Mouse (Mus musculus): ENCODE results near the gene Cd248.
A peak's percentile ranks its signal among the peaks of the same experiment; 100 is the strongest.

The Cd248 gene

DNA sequence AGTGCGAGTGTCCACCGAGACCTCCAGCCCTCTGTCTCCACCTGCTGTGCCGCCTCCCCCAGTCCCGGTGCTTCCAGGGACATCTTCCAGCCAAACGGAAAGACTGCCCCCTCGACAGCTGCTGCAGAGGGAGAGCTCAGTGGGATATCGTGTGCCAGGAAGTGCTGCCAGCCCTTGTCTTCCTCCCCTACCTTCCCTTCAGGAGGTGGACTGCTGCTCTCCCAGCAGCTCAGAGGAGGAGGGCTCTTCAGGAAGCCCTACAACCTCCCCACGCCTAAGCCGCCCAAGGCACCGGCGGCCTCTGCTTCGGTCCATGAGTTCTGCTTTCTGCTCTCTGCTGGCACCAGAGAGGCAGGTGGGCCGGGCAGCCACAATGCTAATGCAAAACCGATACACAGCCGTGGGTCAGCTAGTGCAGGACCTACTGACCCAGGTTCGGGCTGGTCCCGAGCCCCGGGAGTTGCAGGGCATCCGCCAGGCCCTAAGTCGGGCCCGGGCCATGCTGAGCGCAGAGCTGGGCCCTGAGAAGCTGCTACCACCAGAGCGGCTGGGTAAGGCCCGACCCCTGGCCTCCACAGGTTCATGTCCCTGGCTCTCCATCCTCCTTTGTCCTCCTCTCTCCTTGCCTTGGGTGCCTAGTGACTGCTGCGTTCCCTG lies 15.6 kb upstream of the Cd248 start:
- DNase-seq, result no peak

DNA sequence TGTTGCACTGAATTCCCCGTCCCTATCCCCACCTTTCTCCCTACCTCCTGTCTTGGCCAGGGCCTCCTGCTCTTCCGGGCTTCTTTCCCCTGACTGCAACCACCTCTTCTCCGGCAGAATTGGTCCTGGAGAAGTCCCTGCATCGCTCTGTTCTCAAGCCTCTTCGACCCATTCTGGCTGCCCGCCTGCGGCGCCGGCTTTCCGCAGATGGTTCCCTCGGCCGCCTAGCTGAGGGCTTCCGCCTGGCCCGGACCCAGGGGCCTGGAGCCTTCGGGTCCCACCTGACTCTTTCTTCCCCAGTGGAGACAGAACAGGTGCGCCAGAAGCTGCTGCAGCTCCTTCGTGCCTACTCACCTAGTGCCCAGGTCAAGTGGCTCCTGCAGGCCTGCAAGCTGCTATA lies 15.0 kb upstream of the Cd248 start:
- no peak for DNase-seq

DNA sequence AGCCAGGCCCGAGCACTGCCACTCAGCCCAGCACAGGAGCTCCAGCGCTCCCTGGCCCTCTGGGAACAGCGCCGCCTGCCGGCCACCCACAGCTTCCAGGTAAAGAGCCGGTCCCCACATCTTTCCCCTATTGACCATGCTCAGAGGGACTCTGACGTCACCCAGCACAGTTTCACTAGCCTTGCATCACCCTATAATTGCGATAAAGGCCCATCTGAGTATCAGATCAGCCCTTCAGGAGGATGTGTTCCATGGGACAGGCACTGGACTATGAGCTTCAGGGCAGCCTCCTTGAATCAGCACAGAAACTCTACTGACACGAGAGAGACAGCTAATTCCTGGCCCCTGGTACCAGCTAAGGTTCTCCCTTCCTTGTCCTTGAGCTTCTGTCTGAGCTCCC lies 14.0 kb upstream of the Cd248 start:
- DNase-seq, result peak; percentile 47

DNA sequence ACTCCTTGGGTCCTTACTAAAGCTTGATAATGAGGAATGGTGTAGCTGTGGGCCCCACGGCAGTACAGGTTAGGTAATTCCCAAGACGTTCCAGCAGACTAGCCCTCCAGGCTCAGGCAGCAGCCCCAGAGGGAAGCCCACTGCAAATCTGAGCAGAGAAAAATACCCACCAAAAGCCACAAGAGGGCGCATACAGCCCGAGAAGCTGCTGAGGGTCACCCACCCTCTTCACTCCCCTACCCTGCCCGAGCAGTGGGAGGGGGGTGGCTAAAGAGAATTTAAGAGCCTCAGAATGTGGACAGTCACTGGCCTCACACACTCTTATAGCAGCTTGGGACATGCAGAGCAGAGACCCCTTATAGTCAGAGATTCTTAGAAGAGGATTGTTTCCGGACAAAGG lies 11.6 kb upstream of the Cd248 start:
- DNase-seq, result peak; percentile 34

DNA sequence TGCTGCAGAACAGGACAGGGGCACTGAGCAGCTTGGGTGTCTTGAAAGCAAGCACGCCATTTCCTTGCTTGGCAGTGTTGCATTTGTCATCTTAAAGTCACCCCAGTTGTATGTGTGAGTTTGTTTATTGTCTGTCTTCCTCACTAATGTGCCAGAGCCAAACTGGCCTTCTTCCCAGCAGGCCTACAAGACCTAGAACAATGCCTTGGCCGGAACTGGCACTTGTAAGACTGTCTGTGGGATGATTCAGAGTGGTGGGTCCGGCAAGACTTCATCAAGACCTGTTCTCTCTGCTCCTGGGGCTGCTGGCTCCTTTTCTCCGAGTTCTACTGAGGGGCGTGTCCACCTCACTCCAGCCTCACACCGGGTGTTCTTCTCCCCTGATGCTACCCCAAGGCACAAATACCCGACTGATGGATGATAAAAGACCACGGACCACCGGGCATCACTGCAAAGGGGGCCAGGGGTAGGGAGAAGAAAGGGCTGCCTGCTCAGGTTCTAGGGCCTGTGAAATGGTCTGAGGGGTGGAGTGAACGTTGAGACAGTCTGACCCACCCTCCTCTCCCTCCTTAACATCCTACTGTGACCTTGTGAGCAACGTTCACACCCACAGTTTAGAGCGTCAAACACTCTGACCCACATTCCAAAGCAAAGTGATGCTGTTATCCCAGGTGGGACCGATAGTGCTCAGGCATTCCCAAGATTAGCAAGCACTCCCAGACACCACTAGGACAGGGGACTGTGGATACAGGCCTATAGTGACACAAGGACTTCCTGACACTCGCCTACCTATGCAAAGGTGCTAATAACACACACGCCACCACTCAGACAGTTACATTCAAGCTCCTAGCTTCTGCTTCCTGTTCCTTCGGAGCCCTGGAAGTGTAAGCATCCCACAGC lies 9.8 kb upstream of the Cd248 start:
- DNase-seq, result no peak

DNA sequence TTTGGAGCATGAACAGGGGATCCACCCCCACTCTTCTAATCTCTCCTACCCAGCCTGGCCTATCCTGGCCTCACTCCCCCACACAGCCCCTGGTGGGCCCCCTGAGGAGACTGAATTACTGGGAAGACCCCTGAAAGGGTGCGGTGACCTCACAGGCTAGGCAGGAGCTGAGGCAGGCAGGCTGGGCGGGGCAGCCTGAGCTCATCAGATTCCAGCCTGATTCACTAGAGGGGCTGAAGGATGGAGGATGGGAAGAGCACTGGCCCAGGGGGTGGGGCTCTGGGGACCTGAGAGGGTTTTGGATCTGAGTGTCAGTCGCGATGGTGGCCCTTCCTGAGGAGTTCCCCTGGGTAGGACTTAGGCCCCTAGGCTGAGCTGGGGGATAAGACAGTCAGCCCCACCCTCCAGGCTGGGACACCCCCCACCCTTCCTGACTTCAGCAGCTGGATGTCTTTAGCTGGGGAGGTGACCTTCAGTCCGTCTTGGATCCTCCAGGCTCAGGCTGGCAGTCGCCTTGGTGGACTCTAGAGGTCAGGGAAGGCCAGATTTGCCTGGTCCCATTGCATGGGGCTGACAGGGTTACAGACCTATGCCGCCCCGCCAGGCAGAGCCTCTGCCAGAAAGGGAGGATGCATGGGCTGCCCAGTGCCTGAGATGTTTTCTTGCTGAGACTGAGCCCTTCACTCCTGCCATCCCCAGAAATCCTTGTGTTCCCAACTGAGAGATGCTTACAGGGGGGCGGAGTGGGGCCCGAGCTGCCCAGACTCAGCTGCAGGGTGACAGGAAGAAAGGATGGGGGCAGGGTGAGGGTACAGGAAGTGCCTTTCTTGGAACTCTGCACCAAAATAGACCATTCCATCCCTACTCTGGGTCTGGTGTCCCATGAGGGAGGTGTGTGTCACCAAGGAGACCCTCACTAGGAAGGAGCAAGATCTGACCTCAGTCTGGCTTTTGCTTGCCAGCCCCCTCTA lies 8.8 kb upstream of the Cd248 start:
- no peak for DNase-seq

DNA sequence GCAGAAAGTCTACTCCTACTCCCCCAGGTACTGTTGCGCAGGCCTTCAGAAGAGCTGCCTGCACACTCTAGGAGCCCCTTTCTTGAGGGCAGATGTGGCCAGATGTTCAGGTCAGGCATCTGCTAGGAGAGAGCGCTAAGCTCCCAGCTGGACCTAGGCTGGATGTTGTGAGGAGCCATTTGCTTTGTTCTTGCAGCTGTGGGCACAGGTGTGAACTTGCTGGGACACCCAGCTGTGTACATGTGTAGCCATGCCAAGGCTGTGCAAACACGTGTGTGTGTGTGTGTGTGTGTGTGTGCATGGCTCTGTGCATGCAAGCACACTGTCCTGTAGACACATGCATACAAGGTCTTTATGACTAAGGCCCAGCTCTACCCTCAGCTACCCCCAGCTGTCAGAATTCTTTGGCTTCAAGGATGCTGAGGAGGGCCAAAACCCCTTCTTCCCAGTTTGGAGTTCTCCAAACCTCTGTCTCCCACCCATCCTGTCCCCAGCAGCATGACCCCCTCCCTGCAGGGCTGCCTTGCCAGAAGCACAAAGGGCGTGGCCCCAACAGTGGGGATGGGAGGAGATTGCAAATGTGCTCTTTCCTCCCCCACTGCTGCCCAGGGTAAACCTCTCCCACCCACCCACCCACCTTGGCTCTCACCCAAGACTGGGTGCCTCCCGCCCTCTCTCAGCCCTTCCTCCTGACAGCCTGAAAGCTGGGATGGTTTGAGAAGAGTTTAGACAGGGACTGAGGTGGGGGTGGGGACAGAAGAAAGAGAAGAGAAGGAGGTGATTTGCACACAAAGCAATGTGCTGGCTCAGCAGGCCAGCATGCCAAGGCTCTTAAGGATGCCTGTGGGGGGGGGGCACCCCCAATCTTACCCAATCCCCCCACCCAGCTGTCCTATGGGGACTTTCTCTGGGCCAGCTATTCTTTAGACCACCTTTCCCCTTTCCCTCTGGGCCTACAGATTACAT lies 7.2 kb upstream of the Cd248 start:
- no peak for DNase-seq

DNA sequence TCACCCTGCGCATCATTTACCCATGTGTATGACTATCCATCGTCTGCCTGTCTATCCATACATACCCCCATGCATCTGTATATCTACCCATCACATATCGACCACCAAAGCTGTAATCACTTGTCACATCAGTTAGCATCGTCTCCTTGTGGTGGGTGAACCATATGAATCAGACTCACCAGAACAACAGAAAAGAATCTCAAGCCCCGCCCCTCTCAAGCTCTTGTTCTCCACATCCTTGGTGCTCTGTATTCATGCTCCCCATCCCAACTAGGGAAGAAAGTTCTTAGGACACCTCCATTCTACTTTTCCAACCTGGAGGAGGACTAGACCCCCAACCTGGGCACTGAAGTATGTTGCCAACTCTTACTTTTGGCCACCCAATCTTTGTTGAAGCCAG lies 5.8 kb upstream of the Cd248 start:
- no peak for DNase-seq

DNA sequence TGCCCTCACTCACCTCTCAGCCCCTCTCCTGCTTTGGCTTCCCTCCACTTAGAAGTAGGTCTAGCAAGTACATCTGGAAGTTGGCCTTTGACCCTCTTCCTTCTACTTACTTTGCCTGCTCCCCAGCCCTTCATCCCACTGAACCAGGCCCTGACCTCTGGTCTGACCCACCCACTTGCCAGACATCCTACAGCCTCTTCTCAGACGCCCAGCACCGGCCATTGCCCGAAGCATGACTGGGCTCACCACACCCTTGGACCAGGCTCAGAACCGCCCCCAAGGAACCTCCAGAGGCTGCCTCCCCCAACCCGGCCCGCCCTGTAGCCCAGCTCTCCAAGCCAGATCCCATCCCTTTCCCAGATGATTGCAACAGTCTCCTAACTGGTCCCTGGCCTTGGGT lies 5.4 kb upstream of the Cd248 start:
- DNase-seq, result no peak

DNA sequence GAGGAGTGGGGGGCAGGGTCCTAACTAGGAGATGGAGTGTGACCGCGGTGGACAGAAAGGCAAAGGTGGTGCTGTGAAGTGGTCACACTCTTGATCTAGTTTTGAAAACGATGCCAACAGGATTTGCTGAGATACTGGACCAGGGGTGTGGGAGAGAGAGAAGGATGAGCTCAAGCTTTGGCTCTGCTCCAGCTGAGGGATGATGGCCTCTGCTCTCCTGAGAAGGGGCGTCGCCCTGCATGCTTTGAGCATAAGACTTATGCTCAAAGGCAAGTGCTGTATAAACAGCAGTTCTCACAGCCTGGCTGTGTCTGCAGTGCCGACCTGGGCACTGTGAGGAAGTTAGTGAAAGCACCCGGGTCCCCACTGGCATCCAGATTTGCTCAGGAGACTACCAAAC lies 2.8 kb upstream of the Cd248 start:
- no peak for DNase-seq

DNA sequence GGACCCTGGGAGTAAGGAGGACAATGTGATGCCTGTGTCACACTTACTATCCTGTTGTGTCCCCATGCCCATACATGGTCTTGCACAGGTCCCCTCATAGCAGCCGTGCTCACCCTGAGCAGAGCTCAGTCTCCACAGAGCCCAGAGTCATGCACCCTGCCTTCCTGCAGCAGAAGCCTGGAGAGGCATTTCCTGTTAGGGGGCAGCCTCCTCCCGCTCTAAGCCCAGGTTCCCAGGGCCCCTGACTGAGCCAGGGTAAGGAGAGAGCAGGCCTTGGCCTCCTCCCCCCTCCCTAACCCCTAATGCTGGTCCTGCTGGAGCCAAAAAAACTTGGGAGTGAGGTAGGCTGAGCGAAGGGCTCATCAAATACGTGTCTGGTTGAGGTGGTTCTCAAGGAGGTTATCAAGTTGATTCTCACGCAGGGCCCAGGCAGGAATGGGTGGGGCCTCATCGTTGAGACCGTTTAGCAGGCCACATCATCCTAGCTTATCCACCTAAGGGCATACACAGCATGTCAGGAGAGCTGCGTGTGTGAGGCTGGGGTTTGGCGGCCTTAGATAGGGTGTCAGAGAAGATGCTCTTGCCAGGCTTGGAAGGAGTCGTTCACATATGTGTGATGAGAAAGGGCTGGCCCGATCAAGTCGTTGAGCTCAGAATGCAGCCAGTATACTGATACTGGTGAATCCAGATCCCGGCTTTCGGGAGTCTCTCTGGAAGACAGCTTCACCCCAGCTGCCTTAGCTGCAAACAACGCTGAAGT lies 658 bp upstream of the Cd248 start:
- DNase-seq, result no peak

DNA sequence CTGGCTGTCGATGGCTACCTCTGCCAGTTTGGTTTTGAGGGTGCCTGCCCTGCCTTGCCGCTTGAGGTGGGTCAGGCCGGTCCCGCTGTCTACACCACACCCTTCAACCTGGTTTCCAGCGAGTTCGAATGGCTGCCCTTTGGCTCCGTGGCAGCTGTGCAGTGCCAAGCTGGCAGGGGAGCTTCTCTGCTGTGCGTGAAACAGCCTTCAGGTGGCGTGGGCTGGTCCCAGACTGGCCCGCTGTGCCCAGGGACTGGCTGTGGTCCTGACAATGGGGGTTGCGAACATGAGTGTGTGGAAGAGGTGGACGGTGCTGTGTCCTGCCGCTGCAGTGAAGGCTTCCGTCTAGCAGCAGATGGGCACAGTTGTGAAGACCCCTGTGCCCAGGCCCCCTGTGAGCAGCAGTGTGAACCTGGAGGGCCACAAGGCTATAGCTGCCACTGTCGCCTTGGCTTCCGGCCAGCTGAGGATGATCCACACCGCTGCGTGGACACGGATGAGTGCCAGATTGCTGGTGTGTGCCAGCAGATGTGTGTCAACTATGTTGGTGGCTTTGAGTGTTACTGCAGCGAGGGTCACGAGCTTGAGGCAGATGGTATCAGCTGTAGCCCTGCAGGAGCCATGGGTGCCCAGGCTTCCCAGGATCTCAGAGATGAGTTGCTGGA lies 824 bp downstream of the Cd248 start:
- no peak for DNase-seq

DNA sequence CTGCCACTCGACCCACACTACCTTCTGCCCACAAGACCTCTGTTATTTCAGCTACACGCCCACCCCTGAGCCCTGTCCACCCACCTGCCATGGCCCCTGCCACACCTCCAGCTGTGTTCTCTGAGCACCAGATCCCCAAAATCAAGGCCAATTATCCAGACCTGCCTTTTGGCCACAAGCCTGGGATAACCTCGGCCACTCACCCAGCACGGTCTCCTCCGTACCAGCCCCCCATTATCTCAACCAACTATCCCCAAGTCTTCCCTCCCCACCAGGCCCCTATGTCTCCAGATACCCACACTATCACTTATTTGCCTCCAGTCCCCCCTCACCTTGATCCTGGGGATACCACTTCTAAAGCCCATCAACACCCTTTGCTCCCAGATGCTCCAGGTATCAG lies 1.6 kb downstream of the Cd248 start:
- DNase-seq, result no peak

DNA sequence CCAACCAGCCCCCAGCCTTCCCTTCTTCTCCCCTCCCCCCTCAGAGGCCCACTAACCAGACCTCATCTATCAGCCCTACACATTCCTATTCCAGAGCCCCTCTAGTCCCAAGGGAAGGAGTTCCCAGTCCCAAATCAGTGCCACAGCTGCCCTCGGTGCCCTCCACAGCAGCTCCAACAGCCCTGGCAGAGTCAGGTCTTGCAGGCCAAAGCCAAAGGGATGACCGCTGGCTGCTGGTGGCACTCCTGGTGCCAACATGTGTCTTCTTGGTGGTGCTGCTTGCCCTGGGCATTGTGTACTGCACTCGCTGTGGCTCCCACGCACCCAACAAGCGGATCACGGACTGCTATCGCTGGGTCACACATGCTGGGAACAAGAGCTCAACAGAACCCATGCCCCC lies 2.1 kb downstream of the Cd248 start:
- no peak for DNase-seq

DNA sequence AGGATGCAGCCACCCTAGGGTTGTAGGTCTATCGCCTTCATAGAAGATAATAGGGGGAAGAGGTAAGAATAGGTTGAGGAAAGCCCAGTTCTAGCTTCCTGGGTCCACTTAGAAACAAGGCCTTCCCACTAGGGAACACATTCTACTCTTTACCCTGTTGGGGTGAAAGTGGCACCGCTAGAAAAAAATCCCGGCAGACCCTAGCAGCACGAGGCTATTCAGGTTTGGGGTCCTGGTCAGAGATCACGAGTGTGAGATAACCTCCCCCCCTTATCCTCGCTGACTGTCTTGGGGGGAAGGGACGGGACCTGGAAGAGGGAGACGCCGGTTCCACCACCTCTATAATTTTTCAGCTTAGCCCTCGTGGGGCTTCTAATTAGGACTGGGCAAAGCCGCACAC lies 3.2 kb downstream of the Cd248 start:
- DNase-seq, result no peak

DNA sequence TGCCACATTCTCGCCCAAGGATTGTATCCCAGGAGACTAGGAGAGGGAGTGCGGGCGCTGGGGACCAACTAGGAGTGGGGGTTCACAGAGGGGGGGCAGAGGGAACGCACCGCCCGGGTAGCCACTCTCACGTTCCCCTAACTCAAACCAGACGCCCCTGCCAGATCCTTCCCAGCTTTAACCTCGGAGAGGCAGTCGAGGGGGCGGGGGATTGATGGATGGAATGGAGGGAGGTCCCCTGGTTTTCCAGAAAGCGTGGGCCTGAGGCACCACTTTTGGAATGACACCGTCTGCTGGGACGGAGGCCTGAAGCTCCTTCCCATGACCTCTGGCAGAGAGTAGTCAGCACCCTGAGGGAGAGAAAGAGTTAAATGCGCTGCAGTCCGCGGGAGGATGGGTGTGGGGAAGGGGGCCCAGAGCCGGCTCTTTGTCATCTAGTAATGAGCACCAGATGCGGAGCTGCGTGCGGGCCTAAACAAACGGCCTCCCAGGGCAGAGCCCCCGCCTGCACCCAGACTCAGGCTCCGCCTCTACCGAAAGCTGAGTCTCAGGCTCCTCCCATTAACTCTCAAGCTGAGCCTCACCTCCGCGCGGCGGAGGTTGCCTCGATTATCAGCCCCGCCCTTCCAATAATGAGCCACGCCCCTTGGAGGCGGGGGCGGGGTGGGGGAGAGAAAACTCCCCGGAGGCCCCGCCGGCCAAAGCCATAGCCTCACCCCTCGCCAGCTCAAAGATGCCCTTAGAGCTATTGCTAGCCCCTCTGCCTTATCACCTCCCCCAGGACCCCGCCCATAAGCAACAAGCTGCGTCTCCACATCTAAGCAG lies 3.9 kb downstream of the Cd248 start:
- peak; percentile 77 for DNase-seq

DNA sequence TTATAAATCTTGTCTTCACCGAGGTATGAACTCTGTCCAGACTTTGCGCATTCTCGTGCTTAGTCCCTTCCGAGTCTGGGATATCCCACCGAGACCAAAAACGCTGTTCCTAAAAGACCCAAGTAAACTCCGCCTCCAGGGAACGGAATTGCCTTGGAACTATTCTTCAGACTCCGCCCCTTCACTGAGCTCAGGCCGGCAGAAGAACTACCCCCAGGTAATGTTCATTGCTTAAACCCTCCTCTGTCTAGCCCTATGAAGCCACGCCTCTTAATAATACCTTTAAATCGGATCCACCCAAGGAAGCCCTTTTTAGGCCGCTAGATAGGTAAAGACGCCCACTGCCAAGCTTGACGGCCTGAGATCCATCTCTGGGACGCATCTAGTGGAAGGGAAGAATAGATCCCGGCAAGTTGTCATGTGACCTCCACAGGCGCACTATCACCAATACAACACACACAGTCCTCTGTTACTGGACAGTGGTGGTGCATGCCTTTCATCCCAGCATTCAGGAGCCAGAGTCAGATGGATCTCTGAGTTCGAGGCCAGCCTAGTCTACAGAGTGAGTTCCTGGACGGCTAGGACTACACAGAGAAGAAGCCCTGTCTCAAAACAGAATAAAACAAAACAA lies 4.6 kb downstream of the Cd248 start:
- DNase-seq, result peak; percentile 22

DNA sequence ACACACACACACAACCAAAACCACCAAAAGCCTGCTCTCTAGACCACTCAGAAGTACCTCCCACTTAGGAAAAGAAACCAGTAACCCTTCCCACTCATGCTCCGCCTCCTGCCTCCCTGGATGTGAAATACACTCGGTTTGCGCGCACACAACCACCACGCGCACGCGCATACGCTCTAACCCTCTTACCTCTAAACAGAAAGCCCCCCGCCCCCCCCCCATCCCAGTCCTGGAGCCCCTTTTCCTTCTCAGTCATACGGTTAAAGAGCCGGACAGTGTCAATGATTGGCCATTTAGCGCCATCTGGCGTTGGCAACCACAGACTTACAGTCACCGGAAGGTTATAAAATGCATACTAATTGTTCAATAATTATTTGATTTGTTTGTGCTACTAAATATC lies 5.2 kb downstream of the Cd248 start:
- peak; percentile 72 for DNase-seq

DNA sequence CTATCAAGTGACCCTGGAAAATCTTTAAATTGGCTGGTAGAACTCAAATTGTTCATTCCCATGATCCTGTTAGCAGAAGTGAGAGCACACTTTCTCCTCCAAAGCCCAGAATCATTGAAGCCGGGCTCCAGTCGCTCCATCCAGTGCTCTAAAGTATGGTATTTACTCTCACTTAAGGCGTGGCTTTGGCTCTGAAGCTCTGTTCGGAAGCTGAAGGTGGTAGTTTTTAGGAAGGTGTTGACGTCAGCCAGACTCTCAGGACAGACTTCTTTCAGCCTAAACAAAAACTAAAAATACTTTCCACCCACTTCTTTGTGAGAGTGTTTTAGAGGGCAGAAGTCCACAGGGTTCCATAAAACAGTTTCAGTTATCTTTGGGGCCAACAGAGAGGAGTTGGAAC lies 5.6 kb downstream of the Cd248 start:
- no peak for DNase-seq
